Mouse (Mus musculus): ENCODE results near the gene Clasrp. TPM values are rescaled to one million over a fixed set of nuclear protein-coding genes. Genes with fewer than 3 reads are reported as not detected.

The Clasrp gene
- polyA plus RNA-seq, 1 experiment, result 154 TPM

DNA sequence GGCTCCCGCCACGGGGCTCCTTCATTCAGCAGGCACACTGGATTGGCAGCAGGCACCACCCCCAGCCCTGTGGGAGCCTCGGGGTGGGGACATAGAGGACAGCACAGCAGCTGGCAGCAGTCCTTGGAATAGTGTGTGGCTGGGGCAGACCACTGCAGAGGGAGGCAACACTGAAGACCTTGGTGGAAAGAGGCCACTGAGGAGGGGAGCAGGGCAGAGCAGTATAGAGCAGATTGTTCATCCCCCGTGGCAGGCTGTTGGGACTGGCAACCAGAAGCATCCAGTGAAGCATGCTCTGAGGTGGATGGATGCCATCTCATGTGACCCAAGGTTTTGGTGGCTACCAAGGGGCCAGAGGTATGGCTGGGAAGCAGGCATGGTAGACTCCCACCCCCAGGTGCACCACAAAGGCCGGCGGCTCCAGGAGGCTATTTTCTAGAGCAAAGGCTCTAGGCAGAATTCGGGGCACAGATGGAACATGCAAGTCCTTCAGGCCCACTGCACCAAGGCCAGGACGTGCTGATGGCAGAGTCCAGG is 62.1 kb downstream of the Clasrp start:
- TF ChIP-seq CTCF (IDR thresholded peaks at IDR 0.05; ENCODE audit: borderline replicate concordance, extremely low read depth, insufficient read depth, insufficient read length), result no peak
- TF ChIP-seq POLR2A (IDR thresholded peaks at IDR 0.05; ENCODE audit: borderline replicate concordance, extremely low read depth, insufficient read depth, insufficient read length, poor library complexity, severe bottlenecking), result no peak
- peak; percentile 91 for DNase-seq (ENCODE audit: low read depth)

DNA sequence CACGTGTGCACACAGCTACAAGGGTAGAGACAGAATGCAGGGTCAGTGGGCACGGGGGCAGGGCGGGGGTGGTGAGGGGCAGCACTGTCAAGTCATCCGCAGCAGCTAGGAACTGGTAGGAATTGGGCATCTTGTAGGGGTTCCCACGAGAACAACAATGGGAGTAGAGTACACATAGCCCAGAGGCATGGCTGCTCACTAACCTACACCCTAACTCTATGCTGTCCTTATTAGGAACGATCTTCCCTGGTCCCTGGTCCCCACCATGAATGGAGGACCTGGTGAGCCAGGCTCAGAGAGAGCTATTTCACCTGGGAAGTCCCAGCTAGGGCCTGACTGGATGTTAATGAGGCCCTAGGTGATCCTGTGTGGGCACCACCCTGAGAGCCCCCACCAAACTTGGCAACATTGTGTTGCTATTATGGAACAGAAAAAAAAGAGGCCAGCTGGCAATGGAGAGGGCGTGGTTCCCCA is 62.6 kb downstream of the Clasrp start:
- TF ChIP-seq POLR2A (IDR thresholded peaks at IDR 0.05; ENCODE audit: borderline replicate concordance, extremely low read depth, insufficient read depth, insufficient read length, poor library complexity, severe bottlenecking) (no peak), CTCF (IDR thresholded peaks at IDR 0.05; ENCODE audit: borderline replicate concordance, extremely low read depth, insufficient read depth, insufficient read length) (no peak)
- DNase-seq (ENCODE audit: low read depth), result no peak

- TF ChIP-seq POLR2A (IDR thresholded peaks at IDR 0.05; ENCODE audit: borderline replicate concordance, extremely low read depth, insufficient read depth, insufficient read length, poor library complexity, severe bottlenecking), result no peak
- no peak for TF ChIP-seq CTCF (IDR thresholded peaks at IDR 0.05; ENCODE audit: borderline replicate concordance, extremely low read depth, insufficient read depth, insufficient read length)
- DNase-seq (ENCODE audit: low read depth), result no peak
Observed at GRCm38 (mm10) chr7:19540771-19541566, 63.3 kb downstream of the Clasrp start.

- no peak for TF ChIP-seq POLR2A (IDR thresholded peaks at IDR 0.05; ENCODE audit: borderline replicate concordance, extremely low read depth, insufficient read depth, insufficient read length, poor library complexity, severe bottlenecking)
- TF ChIP-seq CTCF (IDR thresholded peaks at IDR 0.05; ENCODE audit: borderline replicate concordance, extremely low read depth, insufficient read depth, insufficient read length), result no peak
Observed at GRCm38 (mm10) chr7:19534676-19535075, 69.6 kb downstream of the Clasrp start.

DNA sequence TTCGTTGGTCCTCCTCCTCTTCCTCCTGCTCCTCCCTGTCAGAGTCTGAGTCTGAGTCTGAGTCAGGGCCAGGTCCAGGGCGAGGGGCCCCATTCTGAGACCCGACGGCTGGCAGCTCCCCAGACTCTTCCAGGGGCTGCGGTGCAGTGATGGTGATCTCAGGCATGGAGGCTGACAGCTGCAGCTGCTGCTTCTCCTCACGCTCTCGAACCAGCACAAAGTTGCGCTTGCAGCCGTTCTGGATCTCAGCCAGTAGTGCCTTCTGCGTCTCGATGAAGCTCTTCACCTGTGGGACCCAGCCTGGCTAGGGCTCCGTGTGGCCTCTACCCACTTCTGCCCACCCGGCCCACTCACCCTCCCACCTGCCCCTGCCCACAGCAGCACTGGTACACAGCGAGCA is 72.0 kb downstream of the Clasrp start:
- DNase-seq (ENCODE audit: low read depth), result no peak
- no peak for TF ChIP-seq POLR2A (IDR thresholded peaks at IDR 0.05; ENCODE audit: borderline replicate concordance, extremely low read depth, insufficient read depth, insufficient read length, poor library complexity, severe bottlenecking)
- no peak for TF ChIP-seq CTCF (IDR thresholded peaks at IDR 0.05; ENCODE audit: borderline replicate concordance, extremely low read depth, insufficient read depth, insufficient read length)

More at GRCm38 (mm10) chr7:19534676-19535075, 69.6 kb downstream of the Clasrp start:
- no peak for DNase-seq (ENCODE audit: low read depth)

GRCm38 (mm10) chr7:19531077-19531476 is 73.2 kb downstream of the Clasrp start:
- no peak for TF ChIP-seq POLR2A (IDR thresholded peaks at IDR 0.05; ENCODE audit: borderline replicate concordance, extremely low read depth, insufficient read depth, insufficient read length, poor library complexity, severe bottlenecking)
- no peak for TF ChIP-seq CTCF (IDR thresholded peaks at IDR 0.05; ENCODE audit: borderline replicate concordance, extremely low read depth, insufficient read depth, insufficient read length)

More at GRCm38 (mm10) chr7:19531077-19531476, 73.2 kb downstream of the Clasrp start:
- no peak for DNase-seq (ENCODE audit: low read depth)

Other genes with a start within 250 kb of the Clasrp start
- gene Cd3eap, start 245.0 kb downstream of the Clasrp start, polyA plus RNA-seq (2012; rRNA removed), result 11.9 and 12.7 TPM in 2 replicates
- gene Ppp1r13l, start 244.7 kb downstream of the Clasrp start, polyA plus RNA-seq (2012; rRNA removed), result 8.2 and 8.9 TPM in 2 replicates
- gene Ercc2, start 222.5 kb downstream of the Clasrp start, polyA plus RNA-seq (2012; rRNA removed), result 81.7 and 106 TPM in 2 replicates
- 1.5 and 2.5 TPM in 2 replicates for gene Klc3, start 200.4 kb downstream of the Clasrp start, polyA plus RNA-seq (2012; rRNA removed)
- gene Ckm, start 199.7 kb downstream of the Clasrp start, polyA plus RNA-seq (2012; rRNA removed), result 0.24 and 0.31 TPM in 2 replicates
- 50.7 and 67.0 TPM in 2 replicates for gene Mark4, start 145.7 kb downstream of the Clasrp start, polyA plus RNA-seq (2012; rRNA removed)
- gene Exoc3l2, start 141.2 kb downstream of the Clasrp start, polyA plus RNA-seq (2012; rRNA removed), result 0.91 and 1.0 TPM in 2 replicates
- gene Bloc1s3, start 96.1 kb downstream of the Clasrp start, polyA plus RNA-seq (2012; rRNA removed), result 11.2 and 14.6 TPM in 2 replicates
- 29.0 and 38.3 TPM in 2 replicates for gene Trappc6a, start 96.1 kb downstream of the Clasrp start, polyA plus RNA-seq (2012; rRNA removed)
- gene Nkpd1, start 86.6 kb downstream of the Clasrp start, polyA plus RNA-seq (2012; rRNA removed), result 0.51 and 0.68 TPM in 2 replicates
- 116 and 136 TPM in 2 replicates for gene Ppp1r37, start 41.4 kb downstream of the Clasrp start, polyA plus RNA-seq (2012; rRNA removed)
- 1.4 and 1.6 TPM in 2 replicates for gene Zfp296, start 27.2 kb downstream of the Clasrp start, polyA plus RNA-seq (2012; rRNA removed)
- gene Gemin7, start 26.9 kb downstream of the Clasrp start, polyA plus RNA-seq (2012; rRNA removed), result 67.3 and 72.9 TPM in 2 replicates
- 4.8 and 5.3 TPM in 2 replicates for gene Relb, start 25.0 kb upstream of the Clasrp start, polyA plus RNA-seq (2012; rRNA removed)
- 89.4 and 114 TPM in 2 replicates for gene Clptm1, start 60.5 kb upstream of the Clasrp start, polyA plus RNA-seq (2012; rRNA removed)
- 0.30 TPM in 2 replicates for gene Apoc2, start 73.5 kb upstream of the Clasrp start, polyA plus RNA-seq (2012; rRNA removed)
- not detected in 2 replicates for gene Gm44805, start 76.9 kb upstream of the Clasrp start, polyA plus RNA-seq (2012; rRNA removed)
- gene Apoc4, start 77.0 kb upstream of the Clasrp start, polyA plus RNA-seq (2012; rRNA removed), result not detected in 2 replicates
- 0.81 and 2.0 TPM in 2 replicates for gene Apoc1, start 88.2 kb upstream of the Clasrp start, polyA plus RNA-seq (2012; rRNA removed)
- 235 and 295 TPM in 2 replicates for gene Apoe, start 94.7 kb upstream of the Clasrp start, polyA plus RNA-seq (2012; rRNA removed)
- gene Tomm40, start 111.0 kb upstream of the Clasrp start, polyA plus RNA-seq (2012; rRNA removed), result 111 and 131 TPM in 2 replicates
- gene Nectin2, start 146.0 kb upstream of the Clasrp start, polyA plus RNA-seq (2012; rRNA removed), result 39.7 and 45.2 TPM in 2 replicates
- gene Bcam, start 166.5 kb upstream of the Clasrp start, polyA plus RNA-seq (2012; rRNA removed), result 13.8 and 19.5 TPM in 2 replicates
- gene Cblc, start 192.3 kb upstream of the Clasrp start, polyA plus RNA-seq (2012; rRNA removed), result 0.33 and 0.58 TPM in 2 replicates
- 0.47 and 0.92 TPM in 2 replicates for gene Bcl3, start 218.3 kb upstream of the Clasrp start, polyA plus RNA-seq (2012; rRNA removed)
- 17.1 and 18.8 TPM in 2 replicates for gene Gm19345, start 247.5 kb upstream of the Clasrp start, polyA plus RNA-seq (2012; rRNA removed)

All from brain, embryonic 14.5 days (tissue).